Mouse (Mus musculus) neural tube, embryonic 12.5 days (tissue): ENCODE data around the gene Slc22a21. TPM values are rescaled to one million over a fixed set of nuclear protein-coding genes. Genes with fewer than 3 reads are reported as not detected.
A peak's percentile ranks its signal among the peaks of the same experiment; 100 is the strongest.

Experiments
- ATAC-seq: fragments of 200-750 bp; cut with Nextera tagmentation; 2 replicates; pipeline ENCODE4 v1.8.0; 2017; ENCODE audit warnings: low read depth, mild to moderate bottlenecking, moderate TSS enrichment, moderate library complexity; ENCODE audit not compliant: low FRiP score
- H3K27ac ChIP-seq: fragments of 300-500 bp; sonication (generic); 2 replicates; pipeline ENCODE4 v1.5.1; 2016
- H3K27me3 ChIP-seq: fragments of 300-500 bp; sonication (generic); replicated peaks from 2 replicates; pipeline ENCODE4 v1.6.1; 2016; ENCODE audit warnings: mild to moderate bottlenecking
- H3K36me3 ChIP-seq: fragments of 300-500 bp; sonication (generic); 2 replicates; pipeline ENCODE4 v1.6.1; 2016; ENCODE audit warnings: mild to moderate bottlenecking
- H3K4me1 ChIP-seq: fragments of 300-500 bp; sonication (generic); 2 replicates; pipeline ENCODE4 v1.6.1; 2016
- H3K4me2 ChIP-seq: fragments of 300-500 bp; sonication (generic); replicated peaks from 2 replicates; pipeline ENCODE4 v1.6.1; 2016; ENCODE audit warnings: mild to moderate bottlenecking
- H3K4me3 ChIP-seq: fragments of 300-500 bp; sonication (generic); 2 replicates; pipeline ENCODE4 v1.5.1; 2016
- H3K9ac ChIP-seq: fragments of 300-500 bp; sonication (generic); 2 replicates; pipeline ENCODE4 v1.6.1; 2016; ENCODE audit warnings: mild to moderate bottlenecking
- H3K9me3 ChIP-seq: fragments of 300-500 bp; sonication (generic); 2 replicates; pipeline ENCODE4 v1.6.1; 2016; ENCODE audit warnings: mild to moderate bottlenecking
- WGBS: fragments of 180-500 bp; shearing (Covaris S2); methylation state at CpG from one replicate; pipeline ENCODE4 v1.1.7; 2016; 5-methylcytosine and 5-hydroxymethylcytosine counted together
- polyA plus RNA-seq: library from polyadenylated mRNA; unstranded; fragments of >200 nt; fragmentation: Nextera tagmentation; extraction: Ambion mirVana; gene quantifications from 2 replicates; pipeline ENCODE4 v1.2.1, GENCODE M21; 2016

Slc22a21 gene
- polyA plus RNA-seq = 1.8 and 2.3 TPM in 2 replicates

DNA sequence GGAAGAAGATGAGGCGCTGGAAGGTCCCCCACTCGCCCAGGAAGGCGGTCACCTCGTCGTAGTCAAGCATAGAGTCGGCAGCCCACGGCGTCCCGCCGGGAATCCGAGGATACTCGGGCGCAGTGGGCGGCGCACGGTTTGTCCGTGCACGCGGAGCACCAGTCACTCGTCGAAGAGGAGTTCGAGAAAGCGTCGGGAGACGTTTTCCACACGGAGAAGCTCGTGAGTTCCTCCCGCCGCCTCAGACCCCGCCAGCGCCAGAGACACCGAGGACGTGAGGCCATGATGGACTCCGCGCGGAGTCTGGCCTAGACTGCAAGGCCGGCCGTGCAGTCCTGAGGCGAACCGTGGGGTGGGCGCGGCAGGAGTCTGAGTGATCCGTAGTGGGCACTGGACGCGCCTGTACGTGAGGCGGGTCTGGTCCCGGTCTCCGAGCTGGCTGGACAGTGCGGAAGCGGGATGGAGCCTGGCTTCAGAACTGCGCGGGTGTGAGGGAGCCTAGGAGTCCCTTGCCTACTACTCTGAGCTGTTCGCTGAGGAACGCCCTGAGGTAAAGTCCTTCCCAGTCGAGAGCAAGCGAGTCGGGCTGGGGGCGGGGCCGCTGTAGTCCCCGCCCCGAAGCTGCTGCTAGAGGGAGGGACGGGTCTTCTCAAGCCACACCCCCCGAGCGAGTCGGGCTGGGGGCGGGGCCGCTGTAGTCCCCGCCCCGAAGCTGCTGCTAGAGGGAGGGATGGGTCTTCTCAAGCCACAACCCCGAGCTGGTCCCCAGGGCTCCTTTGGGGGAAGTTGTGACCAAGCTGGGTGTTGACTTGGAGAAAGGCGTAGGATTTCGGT, at the start of gene Slc22a21:
Slc22a21 (minus strand) TSS at position 545 of the 834 bp plus-strand sequence.
- Histone ChIP-seq H3K9ac (peak within 1 kb of the TSS; percentile 60), H3K4me3 (peak within 1 kb of the TSS; percentile 53), H3K4me1 (0 out of 2 replicates have a peak, but pooled peaks cover 5% of the 10 kb centered on the region), H3K36me3 (no peaks in the 10 kb centered on the region), H3K27me3 (peaks cover 11% of the 10 kb centered on the region), H3K9me3 (no peaks in the 10 kb centered on the region), H3K27ac (no peak within 1 kb of the TSS), H3K4me2 (peak within 1 kb of the TSS; percentile 91)
- WGBS = 2% methylated on average over 73 of the region's 73 CpGs
- peak; percentile 91 for ATAC-seq

GRCm38 (mm10) chr11:54028997-54029396, 48.9 kb upstream of the Slc22a21 start:
- no peaks in the 10 kb centered on the region for H3K9me3 ChIP-seq
- no peak overlapping the region; the same call in 1 of the 2 replicates for H3K9ac ChIP-seq
- H3K4me1 ChIP-seq = peaks cover 11% of the 10 kb centered on the region
- H3K27me3 ChIP-seq = peaks cover 25% of the 10 kb centered on the region
- no peaks in the 10 kb centered on the region for H3K36me3 ChIP-seq
- H3K27ac ChIP-seq = no peak overlapping the region
- no peak for ATAC-seq
- peak overlapping the region; percentile 52; the same call in 1 of the 2 replicates for H3K4me3 ChIP-seq
- 76% methylated on average over 4 of the region's 4 CpGs for WGBS
- H3K4me2 ChIP-seq = peak overlapping the region; percentile 95

DNA sequence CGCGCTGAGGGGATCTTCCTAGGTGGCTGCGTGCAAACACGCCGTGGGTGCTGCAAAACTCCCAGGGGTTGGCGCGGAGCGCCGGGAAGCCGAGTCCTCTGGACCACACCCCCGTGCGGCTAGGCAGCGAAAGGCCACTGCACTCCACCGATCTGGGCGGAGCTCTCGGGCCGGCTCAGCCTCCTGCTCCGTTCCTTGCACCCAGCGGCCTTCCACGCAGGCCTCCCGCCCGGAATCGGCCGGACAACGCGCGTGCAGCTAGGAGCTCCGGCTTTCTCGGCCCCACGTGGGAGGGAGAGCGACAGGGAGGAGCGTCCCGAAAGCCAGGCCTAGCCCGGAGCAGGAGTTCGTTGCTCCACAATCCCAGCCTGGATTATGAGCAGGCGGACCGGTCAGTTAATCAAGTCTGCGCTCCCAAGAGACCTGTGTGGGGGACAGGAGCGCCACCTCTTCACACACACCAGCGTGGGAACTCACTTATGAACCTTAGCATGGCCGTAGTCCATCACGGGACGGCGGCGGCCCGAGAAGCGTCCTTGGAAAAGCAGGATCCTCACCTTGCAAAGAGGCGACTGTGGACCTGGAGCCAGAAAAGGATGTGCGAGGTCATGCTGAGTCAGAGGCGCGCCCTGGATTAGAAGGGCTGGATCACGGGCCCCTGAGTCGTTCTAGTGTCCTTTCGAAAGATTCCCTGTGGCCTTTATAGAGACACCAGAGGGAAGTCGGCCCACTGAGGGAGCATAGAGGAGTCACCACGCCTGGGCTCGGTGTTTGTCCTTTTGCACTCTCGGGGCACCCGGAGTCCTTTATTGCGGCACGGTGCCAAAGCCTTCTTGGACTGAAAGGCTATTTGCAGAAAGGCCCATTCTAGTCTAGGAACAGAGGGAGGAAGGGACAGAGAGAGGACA, 48.2 kb upstream of the Slc22a21 start, which contains the start of gene Slc22a4:
Slc22a4 (minus strand) TSS at position 47 of the 908 bp plus-strand sequence.
- WGBS = 1% methylated on average over 61 of the region's 61 CpGs
- H3K4me2 ChIP-seq = peak within 1 kb of the TSS; percentile 95
- H3K4me1 ChIP-seq = peaks cover 11% of the 10 kb centered on the region
- H3K27me3 ChIP-seq = peaks cover 25% of the 10 kb centered on the region
- H3K4me3 ChIP-seq = peak within 1 kb of the TSS; percentile 52
- peak; percentile 70 for ATAC-seq
- no peaks in the 10 kb centered on the region for H3K36me3 ChIP-seq
- no peaks in the 10 kb centered on the region for H3K9me3 ChIP-seq
- peak within 1 kb of the TSS; percentile 64 for H3K9ac ChIP-seq
- no peak within 1 kb of the TSS for H3K27ac ChIP-seq

DNA sequence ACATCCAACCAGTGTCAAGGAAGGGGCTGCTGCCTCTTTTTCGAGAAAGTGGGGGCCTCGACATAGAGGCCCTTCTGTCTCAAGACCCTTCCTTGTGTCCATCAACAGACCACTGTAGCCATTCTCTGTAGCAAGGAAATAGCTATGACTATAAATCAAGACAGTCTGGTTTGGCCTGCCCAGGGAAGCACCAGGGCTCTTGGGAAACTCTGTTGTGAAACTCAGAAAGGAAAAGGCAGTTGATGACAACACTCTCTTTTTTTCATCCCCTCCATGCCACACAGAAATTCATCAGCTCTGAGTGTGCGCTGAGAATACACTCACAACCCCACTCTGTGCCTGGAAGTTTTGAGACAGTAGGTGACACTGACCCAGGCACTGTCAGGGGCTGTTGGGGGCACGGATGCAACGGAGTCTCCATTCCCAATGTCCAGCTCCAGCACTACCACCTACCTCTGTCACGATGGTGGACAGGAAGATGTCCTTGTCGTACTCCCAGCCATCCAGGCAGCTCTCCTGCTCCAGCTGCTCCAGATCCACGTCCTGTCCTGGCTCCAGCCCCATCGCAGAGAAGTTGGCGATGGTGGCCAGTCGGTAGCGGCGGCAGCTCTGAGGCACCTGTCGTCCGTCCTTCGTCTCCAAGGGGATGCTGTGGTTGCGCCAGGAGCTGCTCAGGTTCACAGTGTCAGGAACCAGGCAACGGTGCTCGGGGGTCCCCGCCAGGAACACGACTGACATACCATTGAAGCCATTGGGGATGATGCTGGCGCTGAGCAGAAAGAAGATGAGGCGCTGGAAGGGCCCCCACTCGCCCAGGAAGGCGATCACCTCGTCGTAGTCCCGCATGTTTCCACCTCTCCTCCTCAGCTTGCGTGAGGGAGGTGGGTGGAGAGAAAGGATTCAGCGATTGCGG, 47.3 kb upstream of the Slc22a21 start:
- H3K4me3 ChIP-seq = peak overlapping the region; percentile 52
- H3K36me3 ChIP-seq = no peaks in the 10 kb centered on the region
- H3K4me1 ChIP-seq = peaks cover 11% of the 10 kb centered on the region
- peaks cover 25% of the 10 kb centered on the region for H3K27me3 ChIP-seq
- H3K4me2 ChIP-seq = peak overlapping the region; percentile 95
- H3K9ac ChIP-seq = peak overlapping the region; percentile 64; the same call in 1 of the 2 replicates
- H3K9me3 ChIP-seq = no peaks in the 10 kb centered on the region
- ATAC-seq = no peak; the same call in 1 of the 2 replicates
- WGBS = 17% methylated on average over 31 of the region's 31 CpGs
- H3K27ac ChIP-seq = no peak overlapping the region

DNA sequence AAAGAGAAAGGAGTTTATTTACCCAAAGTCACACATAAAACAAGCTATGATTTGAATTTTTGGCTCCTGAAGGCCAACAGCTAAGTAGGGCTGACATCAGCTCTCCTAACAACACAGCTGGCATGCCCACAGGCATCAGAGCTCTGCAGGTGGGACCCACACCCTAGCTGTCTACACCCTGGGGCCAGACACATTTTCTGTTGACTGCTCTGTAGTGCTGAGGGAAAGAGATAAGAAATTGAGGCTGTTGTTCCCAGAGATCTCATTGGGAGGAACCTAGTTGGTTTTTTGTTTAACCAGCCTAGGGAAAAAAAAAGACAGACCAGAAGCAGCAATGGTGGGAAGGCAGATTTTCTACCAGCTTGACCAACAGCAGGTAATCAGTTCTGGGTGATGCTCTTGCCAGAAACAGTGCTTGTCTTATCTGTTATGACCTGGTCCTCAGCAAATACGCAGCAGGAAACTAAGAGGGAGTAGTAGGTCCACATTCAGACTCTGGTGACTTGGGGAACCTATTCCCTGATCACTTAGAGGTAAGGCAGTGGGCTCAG, 46.4 kb upstream of the Slc22a21 start:
- Histone ChIP-seq H3K27ac (no peak overlapping the region), H3K9ac (no peak overlapping the region), H3K9me3 (no peaks in the 10 kb centered on the region), H3K27me3 (peaks cover 25% of the 10 kb centered on the region), H3K4me3 (no peak overlapping the region), H3K36me3 (no peaks in the 10 kb centered on the region), H3K4me2 (no peak overlapping the region), H3K4me1 (peaks cover 11% of the 10 kb centered on the region)
- no peak for ATAC-seq
- 86% methylated on average over 1 of the region's 1 CpGs for WGBS

DNA sequence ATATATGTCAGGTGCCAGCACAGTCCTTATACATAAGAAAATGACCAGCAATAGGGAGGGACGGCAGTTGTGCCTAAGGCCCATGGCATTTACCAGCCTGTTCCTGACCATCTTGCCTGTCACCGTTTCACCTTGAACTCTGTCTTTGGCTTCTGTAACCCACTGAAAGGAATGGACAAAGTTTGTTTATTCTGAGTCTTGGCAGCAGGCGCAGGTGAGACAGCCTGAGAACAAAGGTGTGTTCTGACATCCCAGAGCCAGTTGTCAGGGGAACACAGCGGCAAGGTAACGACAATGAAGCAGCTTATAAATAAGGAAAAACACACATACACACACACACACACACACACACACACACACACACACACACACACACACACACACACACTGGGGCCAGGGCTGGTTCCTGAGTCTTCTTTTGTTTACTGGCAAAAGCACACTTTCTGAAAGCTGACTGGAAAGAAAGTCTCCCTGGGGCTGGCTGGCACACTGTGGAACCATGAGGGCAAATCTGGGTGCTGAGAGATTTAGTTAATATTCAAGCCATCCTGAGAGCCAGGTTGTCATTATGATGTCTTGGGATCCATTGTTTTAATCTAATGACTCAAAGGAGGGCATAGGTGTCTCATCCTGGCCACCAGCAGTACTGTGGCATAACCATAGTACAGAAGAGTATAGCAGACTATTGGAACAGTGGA, 41.4 kb upstream of the Slc22a21 start:
- H3K9ac ChIP-seq = no peak overlapping the region
- H3K27me3 ChIP-seq = peaks cover 2% of the 10 kb centered on the region; the same call in 1 of the 2 replicates
- no peak overlapping the region for H3K27ac ChIP-seq
- H3K4me1 ChIP-seq = no peaks in the 10 kb centered on the region
- no peak overlapping the region for H3K4me2 ChIP-seq
- H3K36me3 ChIP-seq = no peaks in the 10 kb centered on the region
- no peak overlapping the region for H3K4me3 ChIP-seq
- WGBS = 89% methylated on average over 5 of the region's 5 CpGs
- ATAC-seq = no peak
- H3K9me3 ChIP-seq = no peaks in the 10 kb centered on the region

DNA sequence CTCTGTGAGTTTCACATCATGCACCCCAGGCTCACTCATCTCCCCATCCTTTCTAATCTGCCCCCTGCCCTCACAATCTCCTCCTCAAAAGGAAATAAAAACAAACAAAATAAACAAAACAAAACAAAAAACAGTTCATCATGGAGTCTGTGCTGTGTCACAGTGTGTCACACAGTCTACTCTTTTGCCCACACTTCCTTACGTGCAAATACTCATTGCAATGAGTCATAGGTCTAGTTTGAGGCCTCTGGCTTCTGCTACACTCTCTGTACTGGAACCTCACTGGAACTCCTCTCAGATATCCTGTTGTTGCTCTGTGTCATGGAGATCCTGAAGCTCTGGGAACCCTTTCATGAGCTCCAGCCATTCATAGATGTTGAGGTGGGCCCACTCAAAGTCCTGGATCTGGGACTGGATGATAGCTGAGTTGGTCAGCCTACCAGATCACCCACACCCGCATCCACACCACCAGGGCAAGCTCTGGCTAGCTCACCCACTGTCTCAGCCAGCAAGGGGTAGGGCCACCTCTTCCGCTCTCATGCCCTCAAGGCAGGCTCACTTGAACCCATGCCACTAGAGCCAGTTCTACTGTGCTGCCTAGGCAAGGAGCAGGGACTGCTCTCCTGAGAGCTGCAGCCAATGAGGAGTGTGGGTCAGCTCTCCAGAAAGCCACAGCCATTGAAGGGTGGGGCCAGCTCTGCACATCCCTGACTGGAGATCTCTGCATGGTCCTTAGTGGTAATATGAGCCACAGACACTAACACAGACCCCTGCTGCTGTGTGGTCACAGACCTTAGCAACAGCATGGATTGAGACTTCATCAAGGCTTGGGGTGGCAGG, 39.0 kb upstream of the Slc22a21 start:
- H3K4me1 ChIP-seq = no peaks in the 10 kb centered on the region
- H3K27ac ChIP-seq = no peak overlapping the region
- H3K27me3 ChIP-seq = no peaks in the 10 kb centered on the region
- H3K9me3 ChIP-seq = no peaks in the 10 kb centered on the region
- ATAC-seq = no peak
- H3K9ac ChIP-seq = no peak overlapping the region
- no peak overlapping the region for H3K4me2 ChIP-seq
- 87% methylated on average over 3 of the region's 3 CpGs for WGBS
- no peaks in the 10 kb centered on the region for H3K36me3 ChIP-seq
- no peak overlapping the region for H3K4me3 ChIP-seq

DNA sequence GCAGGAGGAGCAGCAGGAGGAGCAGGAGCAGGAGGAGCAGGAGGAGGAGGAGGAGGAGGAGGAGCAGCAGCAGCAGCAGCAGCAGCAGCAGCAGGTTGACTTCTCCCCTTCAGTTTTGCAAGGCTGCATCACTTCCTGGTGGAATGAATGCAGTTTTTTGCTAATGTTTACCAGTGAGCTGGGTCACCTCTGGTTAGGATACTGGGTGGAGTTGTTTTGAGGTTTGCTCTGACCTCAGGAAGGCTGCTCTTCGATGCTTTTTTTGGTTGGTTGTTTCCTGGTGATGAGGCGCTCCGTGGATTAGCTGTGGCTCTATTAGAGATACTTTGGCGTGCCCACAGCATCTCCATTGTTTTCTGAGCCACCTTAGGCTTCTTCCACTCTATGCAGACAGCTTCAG, 37.5 kb upstream of the Slc22a21 start:
- no peak overlapping the region for H3K4me3 ChIP-seq
- H3K27me3 ChIP-seq = no peaks in the 10 kb centered on the region
- H3K4me2 ChIP-seq = no peak overlapping the region
- H3K9ac ChIP-seq = no peak overlapping the region
- H3K36me3 ChIP-seq = no peaks in the 10 kb centered on the region
- H3K9me3 ChIP-seq = no peaks in the 10 kb centered on the region
- no peak overlapping the region for H3K27ac ChIP-seq
- H3K4me1 ChIP-seq = no peaks in the 10 kb centered on the region
- 78% methylated on average over 4 of the region's 4 CpGs for WGBS
- ATAC-seq = no peak

- H3K4me1 ChIP-seq = no peaks in the 10 kb centered on the region
- no peak overlapping the region for H3K27ac ChIP-seq
- H3K27me3 ChIP-seq = no peaks in the 10 kb centered on the region
- H3K4me2 ChIP-seq = no peak overlapping the region
- H3K36me3 ChIP-seq = no peaks in the 10 kb centered on the region
- H3K4me3 ChIP-seq = no peak overlapping the region
- no peak for ATAC-seq
- H3K9ac ChIP-seq = no peak overlapping the region
- H3K9me3 ChIP-seq = no peaks in the 10 kb centered on the region
- WGBS = 58% methylated on average over 8 of the region's 8 CpGs
Observed at GRCm38 (mm10) chr11:54016051-54016450, 35.9 kb upstream of the Slc22a21 start.

DNA sequence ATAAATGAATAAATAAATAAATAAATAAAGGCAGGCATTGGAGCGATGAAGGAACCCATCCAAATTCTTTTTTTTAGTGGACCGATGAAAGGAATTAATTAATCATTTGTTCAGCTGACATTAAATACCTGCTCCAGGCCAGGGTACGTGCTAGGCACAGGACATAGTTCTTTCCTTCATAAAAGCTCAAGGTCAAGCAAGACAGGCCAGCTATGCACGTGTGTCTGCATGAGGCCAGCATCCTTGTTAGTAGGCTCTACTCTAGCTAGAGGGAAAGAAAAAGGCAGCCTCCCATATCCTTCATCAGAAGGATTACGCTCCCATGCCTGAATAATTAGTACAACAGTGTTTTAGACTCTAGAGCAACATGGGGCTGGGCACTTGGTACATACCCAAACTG, 32.8 kb upstream of the Slc22a21 start:
- ATAC-seq = no peak
- H3K27ac ChIP-seq = no peak overlapping the region
- H3K4me1 ChIP-seq = no peaks in the 10 kb centered on the region
- H3K4me3 ChIP-seq = no peak overlapping the region
- H3K9me3 ChIP-seq = no peaks in the 10 kb centered on the region
- no peaks in the 10 kb centered on the region for H3K36me3 ChIP-seq
- no peaks in the 10 kb centered on the region for H3K27me3 ChIP-seq
- H3K4me2 ChIP-seq = no peak overlapping the region
- H3K9ac ChIP-seq = no peak overlapping the region
- 84% methylated on average over 5 of the region's 5 CpGs for WGBS
